Mouse (Mus musculus): ENCODE measurements at regions not wholly inside any gene's neighbourhood (a gene's known extent, or its start where the extent isn't known, plus 50 kb on each side); places are given as distances from the start of the nearest gene placed in this dataset.

DNA sequence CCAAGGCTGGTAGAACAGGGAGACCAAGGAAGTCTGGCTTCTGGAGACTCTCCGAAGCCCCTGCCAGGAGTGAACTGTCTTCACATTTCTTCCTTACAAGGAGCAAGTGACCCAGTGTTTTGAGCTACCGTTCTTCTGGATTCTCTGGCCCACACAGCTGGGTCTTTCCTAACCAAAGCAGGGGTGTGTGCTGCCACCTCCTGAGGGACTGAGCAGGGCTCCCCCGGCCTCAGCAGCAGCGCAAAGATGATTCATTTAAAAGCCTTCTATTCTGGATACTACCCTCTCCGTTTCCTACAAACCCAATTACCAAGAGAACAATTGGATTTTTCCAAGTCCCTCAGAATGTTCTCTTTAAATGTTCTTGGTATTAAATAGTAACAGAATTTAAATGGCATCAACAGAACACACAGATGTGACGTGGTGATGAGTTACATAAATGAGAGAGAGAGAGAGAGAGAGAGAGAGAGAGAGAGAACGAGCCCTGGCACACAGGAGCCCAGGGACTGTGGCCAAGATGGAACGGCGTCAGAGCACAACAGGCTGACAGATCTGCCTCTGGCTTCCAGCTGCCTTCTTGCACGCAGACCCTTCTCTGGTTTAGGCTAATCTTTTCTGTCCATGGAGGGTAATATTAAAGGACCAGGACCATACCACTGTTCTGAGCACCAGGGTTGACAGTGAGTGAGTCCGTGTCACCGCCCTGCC, 191.6 kb downstream of the Agtpbp1 start:
- no peak for DNase-seq

DNA sequence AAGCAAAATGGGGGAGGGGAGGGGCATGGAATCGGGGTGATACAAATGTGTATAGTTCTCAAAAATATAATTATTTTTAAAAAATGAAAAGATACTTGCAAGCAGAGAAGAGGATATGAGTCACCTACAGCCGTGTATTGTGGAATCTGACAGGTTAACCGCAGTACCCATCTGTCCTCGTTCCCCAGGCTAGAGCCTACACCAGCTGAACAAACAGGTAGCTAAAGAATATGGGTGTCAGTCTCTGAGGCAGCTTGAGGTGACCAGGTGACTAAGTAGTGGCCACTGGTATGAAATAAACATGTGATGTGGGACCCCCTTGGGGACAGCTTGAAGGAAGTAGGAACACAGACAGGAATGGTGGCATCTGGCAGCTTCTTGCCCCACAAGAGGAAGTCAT, 192.2 kb downstream of the Agtpbp1 start:
- DNase-seq: no peak

DNA sequence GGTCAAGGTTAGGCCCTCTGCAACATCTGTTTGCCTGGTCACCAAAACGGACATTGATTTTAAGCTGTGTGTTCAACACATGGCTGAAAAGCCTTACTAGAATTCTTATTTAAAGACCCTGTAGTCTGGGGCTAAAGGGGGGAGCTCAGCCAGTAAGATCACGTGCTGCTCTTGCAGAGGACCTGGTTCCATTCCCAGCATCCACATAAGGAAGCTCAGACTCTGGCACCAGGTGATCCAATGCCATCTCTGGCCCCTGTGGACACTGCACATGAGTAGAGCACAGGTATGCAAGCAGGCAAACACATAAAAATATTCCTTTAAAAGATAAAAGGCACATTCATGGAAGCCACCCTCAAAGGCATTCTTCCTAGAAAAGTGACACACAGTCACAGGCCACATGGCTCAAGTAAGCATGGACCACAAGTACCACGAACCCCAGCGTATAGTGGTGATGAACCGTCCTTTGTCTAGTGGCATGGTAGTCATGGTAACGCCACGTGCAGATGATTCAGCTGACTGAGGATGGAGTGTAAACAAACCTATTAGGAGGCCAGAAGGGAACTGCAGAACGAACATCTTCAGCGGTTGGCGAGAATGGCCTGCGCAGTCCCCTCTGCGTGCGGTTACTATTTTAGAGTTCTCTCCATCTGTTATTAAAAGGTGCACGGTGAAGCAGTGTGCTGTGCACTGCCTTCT, 197.3 kb downstream of the Agtpbp1 start:
- no peak for DNase-seq

DNA sequence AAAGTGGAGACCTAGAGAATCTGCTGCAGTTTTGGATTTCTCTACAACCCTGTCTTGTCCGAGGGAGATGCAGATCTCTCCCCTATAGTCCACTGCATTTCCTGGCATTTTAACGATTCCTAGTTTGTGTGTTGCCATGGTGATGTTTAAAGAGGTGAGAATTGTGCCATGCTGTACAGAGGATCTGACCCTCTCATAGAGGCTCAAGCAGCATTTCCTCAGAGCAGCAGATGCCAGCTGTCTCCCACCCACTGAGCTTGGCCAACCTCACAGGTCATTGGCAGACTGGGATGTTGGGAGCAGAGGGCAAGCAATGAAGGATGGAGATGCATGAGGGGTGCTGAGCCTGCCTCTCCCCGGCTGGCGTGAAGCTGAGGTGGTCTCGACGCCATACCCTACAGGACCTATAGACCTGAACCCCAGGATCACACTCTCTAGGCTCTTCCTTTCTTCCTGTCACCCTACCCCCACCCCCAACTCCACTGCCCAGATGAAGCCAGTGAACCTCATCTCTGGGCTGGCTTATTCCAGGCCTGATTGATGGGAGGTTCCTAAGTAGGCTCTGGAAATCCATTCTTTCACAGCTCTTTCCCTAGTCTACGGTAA, 198.0 kb downstream of the Agtpbp1 start:
- DNase-seq: no peak

DNA sequence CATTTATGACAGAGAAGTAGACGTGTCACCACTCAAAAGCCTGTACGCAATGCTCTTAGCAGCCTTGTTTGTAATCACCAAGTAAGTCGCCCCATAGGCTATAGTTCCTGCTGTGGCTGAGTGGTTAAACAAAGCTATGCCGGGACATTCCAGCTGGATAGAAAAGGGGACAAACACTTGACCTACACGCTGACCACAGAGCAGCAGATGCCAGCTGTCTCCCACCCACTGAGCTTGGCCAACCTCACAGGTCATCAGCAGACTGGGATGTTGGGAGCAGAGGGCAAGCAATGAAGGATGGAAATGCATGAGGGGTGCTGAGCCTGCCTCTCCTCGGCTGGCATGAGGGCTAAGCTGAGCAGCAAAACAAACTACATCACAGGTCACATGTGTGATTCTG, 199.2 kb downstream of the Agtpbp1 start:
- DNase-seq: no peak

DNA sequence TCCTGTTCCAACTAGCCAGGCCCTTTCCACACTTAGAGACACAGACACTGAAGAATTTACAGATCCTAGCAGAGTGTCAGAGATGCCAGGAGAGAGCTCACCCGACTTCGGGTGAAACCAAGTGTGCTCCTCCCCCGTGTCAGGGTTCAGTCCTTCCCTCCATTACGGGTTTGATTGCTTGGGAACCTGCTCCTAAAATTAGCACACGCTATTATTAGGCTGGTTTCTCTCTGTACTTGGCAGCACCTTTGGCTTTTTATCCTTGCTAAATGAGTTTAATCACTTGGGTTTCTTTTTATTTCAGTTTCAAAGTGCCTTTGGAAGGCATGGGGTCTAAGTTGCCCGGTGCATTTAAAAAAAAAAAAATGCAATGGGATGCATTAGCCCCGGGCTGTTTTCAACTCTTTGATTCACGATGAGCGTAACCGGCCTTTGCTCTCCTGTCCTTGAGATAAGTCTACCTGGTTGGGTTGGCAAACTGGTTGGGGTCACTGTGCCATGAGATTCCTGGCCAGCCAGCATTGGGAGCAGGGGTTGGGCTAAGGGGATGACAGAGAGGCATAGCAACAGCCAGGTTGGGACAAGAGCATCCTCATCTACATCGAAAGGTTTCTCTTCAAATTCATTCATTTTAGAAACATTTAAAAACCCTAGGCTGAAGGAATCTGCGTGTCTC, 214.7 kb downstream of the Agtpbp1 start:
- DNase-seq: no peak

DNA sequence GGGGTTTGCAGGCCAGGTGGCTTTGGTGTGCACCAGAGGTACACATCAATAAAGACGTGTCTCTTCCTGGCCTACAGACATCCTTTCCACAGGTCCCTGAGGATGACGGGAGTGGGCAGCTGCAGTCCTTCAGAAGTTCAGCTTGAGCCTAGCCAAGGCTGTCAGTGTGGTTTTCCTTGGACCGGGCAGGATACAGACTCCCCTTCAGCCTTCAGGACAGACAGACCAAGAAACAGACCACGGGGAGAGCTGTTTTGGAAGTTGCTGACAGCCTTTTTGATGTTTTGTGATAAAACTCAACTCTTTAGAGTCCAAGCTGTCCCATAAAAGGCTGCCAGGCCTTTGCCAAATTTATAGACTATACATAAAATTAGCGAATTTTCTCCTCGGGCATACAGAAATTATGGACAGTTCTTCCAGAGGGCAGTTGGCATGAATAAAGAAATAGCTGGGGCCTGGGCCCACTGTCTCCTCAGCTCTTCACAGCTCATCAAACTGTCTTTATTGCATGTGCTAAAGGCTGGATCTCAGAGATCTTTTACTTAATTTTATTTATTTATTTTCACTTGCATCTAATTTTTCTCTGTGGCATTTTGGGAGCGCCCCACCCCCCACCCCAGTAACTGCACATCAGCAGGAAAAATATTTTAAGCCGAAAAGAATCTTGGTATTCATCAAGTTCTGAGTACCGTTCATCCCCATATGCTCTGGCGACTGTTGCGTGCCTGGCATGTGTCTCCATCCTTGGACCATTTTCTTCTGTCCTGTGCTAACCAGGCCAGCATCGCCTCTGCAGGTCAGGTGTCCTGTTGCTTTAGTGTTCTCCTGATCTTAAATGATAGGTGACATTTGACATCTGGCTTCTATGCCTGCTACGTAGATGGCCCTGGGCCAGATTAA, 216.2 kb downstream of the Agtpbp1 start:
- DNase-seq: no peak

DNA sequence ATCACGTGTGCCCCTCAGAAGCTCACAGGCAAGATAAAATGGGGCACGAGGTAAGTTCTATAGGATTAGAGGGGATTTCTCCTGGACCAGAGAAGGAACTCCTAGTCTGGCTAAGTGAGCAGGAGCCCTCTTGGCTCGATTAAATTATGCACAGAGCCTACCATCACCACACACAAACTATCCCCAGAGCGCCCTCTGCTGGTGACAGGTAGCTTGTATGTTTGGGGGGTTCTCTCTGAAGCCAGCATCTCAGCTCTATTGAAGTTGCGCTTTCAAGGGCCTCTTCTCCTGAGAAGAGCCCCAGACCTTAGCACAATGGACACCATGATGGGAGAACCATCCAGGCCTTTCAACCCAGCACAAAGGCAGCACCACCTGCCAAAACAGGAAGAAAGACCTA, 219.6 kb downstream of the Agtpbp1 start:
- DNase-seq: peak; percentile 51

DNA sequence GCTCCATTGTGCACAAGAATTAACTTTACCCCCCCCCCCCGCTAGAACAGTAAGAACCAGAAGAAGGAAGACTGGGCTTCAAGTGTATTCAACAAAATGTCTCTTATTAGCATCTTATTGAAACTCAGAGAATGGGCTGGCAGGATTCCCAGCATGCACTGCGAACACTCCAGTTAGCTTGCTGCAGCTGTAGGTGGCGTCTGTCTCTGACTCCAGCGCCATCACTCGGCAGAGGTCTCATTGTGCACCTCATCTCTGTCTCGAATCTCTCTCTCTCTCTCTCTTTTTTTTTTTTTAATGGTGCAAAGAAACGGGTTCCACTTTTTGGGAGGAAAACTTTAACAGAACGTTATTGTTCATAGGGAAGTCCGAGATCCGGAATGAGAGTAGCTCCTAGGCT, 221.6 kb downstream of the Agtpbp1 start:
- DNase-seq: no peak

DNA sequence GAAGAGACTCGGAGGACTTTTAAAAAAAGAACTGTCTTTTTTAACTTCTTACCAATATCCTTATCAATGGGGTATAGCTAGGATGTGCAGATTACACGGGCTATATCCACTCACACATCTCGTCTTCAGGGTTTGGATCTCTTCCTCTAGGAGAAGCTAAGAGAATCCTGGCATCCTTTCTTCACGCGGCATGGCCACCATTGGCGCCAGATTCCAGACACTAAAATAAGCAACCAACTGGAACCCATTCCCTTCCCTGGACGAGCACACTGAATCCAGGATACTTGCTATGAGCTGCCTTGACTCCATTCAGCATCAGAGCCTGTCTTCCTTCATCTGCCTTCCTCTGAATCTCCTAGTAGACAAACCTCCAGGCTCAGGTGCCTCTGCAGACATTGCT, 223.7 kb downstream of the Agtpbp1 start:
- DNase-seq: no peak

DNA sequence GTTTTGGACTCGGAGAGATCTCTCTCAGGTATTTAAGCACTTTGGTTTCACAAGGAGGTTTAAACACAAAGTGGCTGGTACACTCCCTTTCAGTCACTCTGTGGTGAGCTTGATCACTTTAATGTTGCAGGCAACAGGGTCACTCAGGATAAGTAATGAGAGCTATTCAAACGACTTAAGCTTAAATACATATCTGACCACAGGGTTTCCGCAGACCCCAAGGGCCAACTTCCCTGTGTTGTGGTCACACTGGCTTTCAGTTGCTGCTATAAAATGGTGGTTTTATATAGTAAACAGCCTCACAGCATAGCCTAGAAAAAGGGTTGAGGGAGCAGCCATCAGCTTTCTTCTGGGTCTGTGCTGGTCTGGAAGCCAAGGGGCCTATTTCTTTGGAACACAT, 225.0 kb downstream of the Agtpbp1 start:
- no peak for DNase-seq

DNA sequence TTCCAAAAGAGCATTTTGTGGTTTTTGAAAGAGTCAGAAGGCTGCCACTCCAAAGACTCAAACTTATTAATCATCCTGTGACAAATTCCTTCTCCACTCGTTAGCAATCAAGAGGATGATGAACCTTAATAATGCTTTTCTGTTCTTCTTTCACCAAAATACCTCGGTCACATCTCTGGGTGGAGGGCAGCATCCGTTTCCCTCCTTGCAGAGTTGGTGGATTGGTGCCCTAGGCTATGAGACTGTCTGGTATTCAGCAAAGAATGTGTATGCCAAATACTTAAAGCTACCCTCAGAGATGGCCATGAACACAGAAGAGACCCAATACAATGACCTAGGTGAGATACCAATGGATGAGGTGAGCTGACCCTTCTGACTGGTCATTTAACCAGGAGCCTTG, 226.6 kb downstream of the Agtpbp1 start:
- no peak for DNase-seq

DNA sequence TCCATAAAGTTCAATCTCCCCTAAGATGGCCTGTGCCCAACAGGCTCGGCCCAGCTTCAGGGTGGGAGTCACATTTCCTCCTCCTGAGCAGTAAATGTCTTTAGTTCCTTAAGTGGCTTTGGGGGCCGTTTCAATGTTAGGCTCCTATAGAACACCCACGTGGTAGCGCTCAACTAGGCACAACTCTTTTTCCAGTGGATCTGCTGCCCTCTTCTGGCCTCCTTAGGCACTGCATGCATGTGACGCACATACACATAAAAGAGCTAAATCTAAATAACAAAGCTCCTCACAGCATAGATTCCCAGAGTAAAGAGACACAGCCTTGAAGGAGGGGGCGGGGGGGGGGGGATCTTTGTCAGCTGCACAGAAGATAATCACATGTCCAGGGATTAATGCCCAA, 233.6 kb downstream of the Agtpbp1 start:
- no peak for DNase-seq

DNA sequence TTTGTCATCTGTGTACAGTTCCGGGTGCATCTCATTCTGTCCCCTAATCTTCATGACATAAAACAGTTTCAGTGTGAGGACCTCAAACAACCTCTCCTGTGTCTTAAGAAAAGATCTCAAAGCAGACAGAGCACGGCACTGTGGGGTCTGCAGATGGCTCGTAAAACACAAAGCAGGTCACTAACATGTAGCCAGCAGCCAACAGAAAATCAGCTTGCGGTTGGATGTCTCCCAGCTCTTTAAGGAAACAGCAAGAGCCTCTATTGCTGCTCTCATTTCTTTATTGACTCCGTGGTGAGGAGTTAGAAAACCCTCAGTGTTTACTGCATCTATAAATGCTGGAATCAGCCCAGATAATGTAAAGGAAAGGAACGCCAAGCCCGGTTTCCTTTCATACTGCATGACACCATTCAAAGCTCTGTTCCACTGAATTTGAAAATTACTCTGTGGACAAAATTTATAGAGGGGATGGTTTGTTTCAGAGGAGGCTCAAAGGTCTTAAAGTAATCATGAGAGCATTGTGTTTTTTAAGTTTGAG, 234.3 kb downstream of the Agtpbp1 start:
- DNase-seq: no peak

DNA sequence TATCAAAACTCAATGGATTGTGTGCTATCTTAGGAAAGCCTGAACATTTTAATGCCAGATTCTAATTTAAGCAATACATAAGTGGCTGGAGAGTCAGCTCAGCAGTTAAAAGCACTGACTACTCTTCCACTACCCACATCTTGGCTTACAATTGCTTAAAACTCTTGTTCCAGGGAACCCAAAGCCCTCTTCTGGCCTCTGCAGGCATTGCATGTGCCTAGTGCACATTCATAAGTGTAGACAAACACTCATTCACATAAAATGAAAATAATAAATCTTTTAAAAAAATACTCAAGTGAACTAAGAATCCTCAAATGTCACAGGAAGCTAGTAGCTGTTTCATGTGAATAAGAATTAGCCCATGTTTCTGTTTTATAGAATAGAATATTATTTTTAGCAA, 236.5 kb downstream of the Agtpbp1 start:
- DNase-seq: no peak

DNA sequence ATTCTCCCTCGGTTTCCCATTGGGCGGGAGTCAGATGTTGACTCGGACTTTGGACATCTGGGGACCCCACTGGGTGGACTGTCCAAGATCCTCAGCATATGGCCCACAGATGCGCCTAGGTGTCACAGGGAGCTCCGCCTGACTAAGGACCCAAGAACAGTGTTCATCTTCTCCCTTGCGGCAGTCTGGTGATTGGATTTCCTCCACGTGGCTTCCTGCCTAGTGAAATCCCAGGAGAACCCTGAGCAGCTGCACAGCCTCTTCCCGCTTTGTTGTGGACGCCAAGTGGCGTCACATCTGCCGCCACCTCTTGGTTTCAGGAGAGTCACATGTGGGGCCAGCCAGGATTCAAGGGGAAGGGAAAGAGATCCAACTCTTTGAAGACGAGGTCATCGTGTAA, 243.2 kb downstream of the Agtpbp1 start:
- no peak for DNase-seq

DNA sequence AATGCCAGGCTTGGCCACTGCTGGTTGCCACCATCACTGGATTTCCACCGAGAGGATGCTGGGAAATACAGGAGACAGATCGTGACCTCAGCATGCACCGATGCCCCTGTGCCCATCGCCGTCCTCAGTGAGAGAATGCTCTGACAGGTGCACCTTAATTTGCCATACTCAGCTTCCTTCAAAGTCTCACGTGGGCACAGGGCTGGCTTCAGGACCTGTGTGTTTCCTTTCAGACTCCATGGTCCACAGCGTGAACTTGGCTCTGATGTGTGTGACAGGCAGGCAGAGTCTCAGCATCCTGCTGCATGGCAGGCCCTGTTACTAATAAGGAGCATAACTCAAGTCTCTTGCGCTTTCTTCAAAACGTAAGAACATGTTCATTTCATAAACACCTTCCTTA, 246.6 kb downstream of the Agtpbp1 start:
- no peak for DNase-seq

DNA sequence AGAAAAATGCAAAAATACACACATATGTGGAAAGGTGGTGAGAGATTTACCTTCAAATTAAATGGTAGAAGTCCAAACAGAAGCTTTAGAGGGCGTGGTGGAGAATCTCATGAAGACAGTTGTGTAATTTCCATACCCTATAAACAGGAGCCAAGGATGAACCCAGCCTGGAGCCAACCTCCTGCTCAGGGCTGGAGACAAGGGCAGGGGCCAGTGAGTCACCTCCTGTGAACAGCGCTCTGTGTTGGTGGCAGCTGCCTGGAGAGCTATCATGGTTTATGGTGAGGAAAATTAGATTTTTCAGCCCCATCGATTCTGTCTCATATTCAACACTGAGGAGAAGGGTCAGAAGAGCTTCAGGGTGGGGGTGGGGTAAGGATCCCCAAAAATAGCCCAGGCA, 261.1 kb downstream of the Agtpbp1 start:
- no peak for DNase-seq

DNA sequence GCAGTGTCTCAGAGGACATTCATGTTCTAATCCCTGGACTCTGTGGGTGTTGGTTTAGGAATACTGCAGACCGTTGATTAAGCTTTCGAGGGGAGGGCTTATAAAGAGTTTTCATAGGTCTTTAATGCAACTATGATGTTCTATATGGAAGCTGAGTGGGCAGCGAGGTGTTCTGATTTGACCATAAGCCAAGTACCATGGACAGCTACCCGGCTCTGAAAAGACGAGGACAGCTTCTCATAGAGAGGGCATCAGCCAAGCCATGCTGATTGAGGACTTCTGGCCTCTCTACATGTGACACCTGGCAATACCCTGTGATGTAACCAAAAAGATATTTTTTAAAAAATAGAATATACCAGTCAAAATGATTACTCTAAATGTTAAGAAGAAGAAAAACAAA, 261.6 kb downstream of the Agtpbp1 start:
- peak; percentile 1 for DNase-seq

DNA sequence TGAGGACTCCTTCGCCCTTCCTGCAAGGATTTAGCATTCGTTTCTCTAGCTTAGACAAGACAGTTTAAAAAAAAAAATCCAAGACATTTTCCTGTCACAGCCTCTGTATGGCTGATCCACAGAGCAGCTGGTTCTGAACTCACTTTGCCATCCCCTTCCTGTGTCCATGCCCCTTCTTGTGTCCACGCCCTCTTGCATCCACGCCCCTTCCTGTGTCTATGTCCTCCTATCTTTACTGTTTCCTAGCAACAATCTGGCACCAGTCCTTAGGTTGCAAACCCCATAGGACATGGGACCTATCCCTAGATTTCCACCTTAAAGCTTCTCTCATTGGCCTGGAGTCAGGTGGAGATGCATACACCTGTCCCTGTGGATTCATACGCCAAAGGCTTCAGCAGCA, 264.8 kb downstream of the Agtpbp1 start:
- DNase-seq: no peak

DNA sequence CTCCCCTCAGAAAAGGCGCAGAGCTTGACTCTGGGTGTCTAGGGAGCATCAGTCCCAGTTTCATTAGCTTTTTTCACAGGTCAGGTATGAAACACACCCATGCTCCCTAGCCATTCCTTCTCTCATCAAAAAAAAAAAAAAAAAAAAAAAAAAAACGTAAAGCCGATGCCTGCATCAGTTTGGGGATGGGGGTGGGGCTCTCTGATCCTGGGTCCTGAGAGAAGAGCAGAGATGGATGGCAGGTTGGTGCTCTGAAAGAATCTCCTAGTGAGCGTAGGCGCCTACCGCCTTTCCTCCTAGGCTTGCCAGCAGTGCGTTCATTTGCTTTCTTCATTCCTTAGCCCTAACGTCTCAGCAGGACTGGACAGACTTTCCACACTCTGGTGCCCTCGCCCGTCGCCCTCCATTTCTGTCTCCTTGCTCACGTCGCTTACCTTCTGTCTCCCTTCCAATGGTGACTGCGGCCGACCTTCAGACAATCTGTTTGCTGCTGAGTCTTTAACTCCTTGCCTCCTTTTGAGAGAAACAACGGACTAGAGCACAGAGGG, 267.5 kb downstream of the Agtpbp1 start:
- DNase-seq: no peak

DNA sequence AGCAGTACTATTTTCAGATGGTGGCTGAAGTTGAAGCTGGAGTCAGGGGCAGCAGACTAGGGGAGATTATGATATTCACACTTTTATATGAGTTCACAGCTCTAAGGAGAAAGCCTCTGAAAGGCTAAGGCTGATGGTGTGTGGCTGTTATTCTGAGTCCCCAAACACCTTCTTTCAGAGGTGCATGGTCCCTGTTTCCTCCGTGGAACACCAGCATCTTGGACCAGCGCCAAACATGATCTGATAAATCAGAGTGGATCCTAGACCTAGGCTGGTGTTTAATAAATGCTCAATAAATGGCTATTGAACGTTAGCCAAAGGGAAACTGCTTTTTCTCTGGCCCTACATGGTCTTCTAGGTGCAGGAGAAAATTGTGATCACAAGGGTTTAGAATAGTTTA, 269.2 kb downstream of the Agtpbp1 start:
- DNase-seq: no peak
